Mouse (Mus musculus) liver, postnatal 0 days (tissue): ENCODE data around the gene Rhbg. TPM values are rescaled to one million over a fixed set of nuclear protein-coding genes. Genes with fewer than 3 reads are reported as not detected.

ENCODE experiments used
- ATAC-seq: fragments of 200-750 bp; cut with Nextera tagmentation; 2 replicates; pipeline ENCODE4 v1.8.0; 2017; ENCODE audit warnings: mild to moderate bottlenecking, moderate library complexity
- DNase-seq: peaks from one replicate; pipeline ENCODE4 v3.0.0-alpha.2; 2016
- H3K27ac ChIP-seq: fragments of 300-500 bp; sonication (generic); 2 replicates; pipeline ENCODE4 v1.5.1; 2014; ENCODE audit warnings: antibody characterized with exemption, moderate library complexity, mild to moderate bottlenecking, low read depth
- H3K27me3 ChIP-seq: fragments of 300-500 bp; sonication (generic); 2 replicates; pipeline ENCODE4 v1.6.1; 2014; ENCODE audit warnings: low read length, control low read depth, mixed read lengths; ENCODE audit not compliant: insufficient read depth
- H3K36me3 ChIP-seq: fragments of 300-500 bp; sonication (generic); replicated peaks from 2 replicates; pipeline ENCODE4 v1.6.1; 2014; ENCODE audit warnings: mild to moderate bottlenecking, control low read depth, low read length, moderate library complexity, mixed read lengths; ENCODE audit not compliant: insufficient read depth
- H3K4me1 ChIP-seq: fragments of 300-500 bp; sonication (generic); 2 replicates; pipeline ENCODE4 v1.6.1; 2014; ENCODE audit warnings: antibody characterized with exemption, mild to moderate bottlenecking, control low read depth; ENCODE audit not compliant: insufficient read depth
- H3K4me2 ChIP-seq: fragments of 300-500 bp; sonication (generic); 2 replicates; pipeline ENCODE4 v1.6.1; 2014; ENCODE audit warnings: low read depth, mild to moderate bottlenecking, low read length, moderate library complexity, mixed read lengths
- H3K4me3 ChIP-seq: fragments of 300-500 bp; sonication (generic); 2 replicates; pipeline ENCODE4 v1.5.1; 2014; ENCODE audit warnings: low read depth, low read length
- H3K9ac ChIP-seq: fragments of 300-500 bp; sonication (generic); replicated peaks from 2 replicates; pipeline ENCODE4 v1.6.1; 2014; ENCODE audit warnings: mild to moderate bottlenecking, moderate library complexity
- H3K9me3 ChIP-seq: fragments of 300-500 bp; sonication (generic); 2 replicates; pipeline ENCODE4 v1.6.1; 2016; ENCODE audit warnings: mild to moderate bottlenecking, control low read depth, low read length, mixed read lengths
- CTCF ChIP-seq: sonication (generic); IDR thresholded peaks from 2 replicates; pipeline ENCODE4 v1.5.1; 2016; ENCODE audit warnings: antibody characterized with exemption, low read depth
- EP300 ChIP-seq: IDR thresholded peaks from 2 replicates; pipeline ENCODE4 v1.6.1; 2016; ENCODE audit warnings: antibody characterized with exemption, low read depth, mild to moderate bottlenecking
- WGBS: fragments of 180-500 bp; shearing (Covaris S2); extraction: QIAGEN DNeasy Blood & Tissue Kit; methylation state at CpG from one replicate; pipeline ENCODE4 v1.1.7; 2014; ENCODE audit not compliant: insufficient replicate concordance; 5-methylcytosine and 5-hydroxymethylcytosine counted together
- polyA plus RNA-seq: library from polyadenylated mRNA; unstranded; fragments of >200 nt; fragmentation: Nextera tagmentation; extraction: Ambion mirVana; gene quantifications from 2 replicates; pipeline ENCODE4 v1.2.1, GENCODE M21; 2015

Gene Rhbg
- polyA plus RNA-seq, 1 experiment from 2014 or later, result 7.0 TPM

DNA sequence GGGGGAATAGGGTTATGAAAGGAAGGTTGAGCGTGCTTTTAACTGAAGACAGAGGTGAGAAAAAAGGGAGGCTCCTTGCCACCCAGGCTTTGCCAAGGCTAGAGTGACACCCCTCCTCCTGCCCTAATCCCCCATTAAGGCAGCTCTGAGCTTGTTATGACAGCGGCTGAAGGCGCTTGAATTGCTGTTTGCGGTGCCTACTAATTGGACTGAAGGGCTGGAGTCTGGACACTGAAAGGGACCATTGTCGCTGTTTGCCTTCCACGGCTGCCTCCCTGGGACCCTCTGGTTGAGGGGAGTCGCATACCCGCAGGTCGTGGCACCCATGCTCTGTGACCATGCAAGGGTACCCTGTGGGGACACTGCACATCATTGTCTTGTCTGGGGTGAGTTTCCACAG, 34.6 kb downstream of the Rhbg start:
- Histone ChIP-seq H3K4me2 (no peak overlapping the region), H3K4me3 (no peak overlapping the region), H3K9me3 (no peaks in the 10 kb centered on the region), H3K27ac (no peak overlapping the region), H3K27me3 (peaks cover 55% of the 10 kb centered on the region), H3K9ac (no peak overlapping the region), H3K4me1 (peaks cover 5% of the 10 kb centered on the region), H3K36me3 (no peaks in the 10 kb centered on the region)
- no peak for ATAC-seq
- TF ChIP-seq CTCF, result no peak
- no peak for TF ChIP-seq EP300
- DNase-seq, result no peak
- 18% methylated on average over 9 of the region's 9 CpGs for WGBS

GRCm38 (mm10) chr3:88217679-88218078, 36.8 kb downstream of the Rhbg start:
- Histone ChIP-seq H3K36me3 (no peaks in the 10 kb centered on the region), H3K27ac (no peak overlapping the region), H3K9me3 (no peaks in the 10 kb centered on the region), H3K9ac (no peak overlapping the region), H3K27me3 (peaks cover 77% of the 10 kb centered on the region), H3K4me3 (no peak overlapping the region), H3K4me2 (no peak overlapping the region), H3K4me1 (peaks cover 8% of the 10 kb centered on the region)
- TF ChIP-seq EP300 (no peak), CTCF (no peak)
- ATAC-seq (no peak), DNase-seq (no peak)
- 63% methylated on average over 1 of the region's 2 CpGs for WGBS

DNA sequence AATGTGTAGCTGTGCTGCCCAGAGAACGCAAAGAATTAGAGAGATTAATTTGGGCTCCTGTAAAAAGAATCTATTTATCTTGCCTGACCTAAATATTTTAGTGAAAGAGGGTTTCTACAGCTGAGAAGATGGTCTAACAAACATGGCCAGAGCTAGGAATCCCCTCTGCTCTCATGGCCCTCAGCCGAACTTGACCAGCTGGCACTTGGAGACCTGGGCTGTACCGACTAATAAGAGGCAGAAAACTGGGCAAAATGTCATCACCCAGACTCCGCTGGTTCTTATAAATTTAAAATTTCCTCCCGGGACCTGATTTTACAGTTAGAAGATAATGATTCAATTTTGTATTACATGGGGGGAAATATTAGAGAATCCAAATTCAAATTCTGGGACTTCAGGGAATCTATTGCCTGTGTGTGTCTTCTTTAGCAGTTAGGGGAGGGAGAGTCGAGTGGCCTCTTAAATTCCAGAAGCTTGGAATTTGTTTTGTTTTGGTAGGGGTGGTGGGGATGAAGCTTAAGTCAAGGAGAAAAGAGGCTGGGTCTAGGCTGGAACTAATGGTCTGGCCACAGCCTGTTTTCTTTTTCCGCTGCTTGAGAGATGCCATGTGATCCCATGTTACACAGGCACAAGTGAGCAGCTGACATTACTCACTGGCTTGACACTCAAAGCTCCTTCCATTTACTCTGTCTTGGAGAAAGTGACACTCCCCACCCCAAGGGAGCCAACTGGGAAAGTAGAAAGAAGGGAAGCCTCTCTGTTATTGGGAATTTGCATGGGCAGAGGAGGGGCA, 37.8 kb downstream of the Rhbg start:
- DNase-seq (no peak), ATAC-seq (no peak)
- no peak overlapping the region for H3K4me2 ChIP-seq
- H3K4me1 ChIP-seq, result peaks cover 8% of the 10 kb centered on the region
- TF ChIP-seq EP300 (no peak), CTCF (no peak)
- peaks cover 83% of the 10 kb centered on the region for H3K27me3 ChIP-seq
- H3K27ac ChIP-seq, result no peak overlapping the region
- H3K4me3 ChIP-seq, result no peak overlapping the region
- WGBS, result 19% methylated on average over 7 of the region's 7 CpGs
- H3K9ac ChIP-seq, result no peak overlapping the region
- no peaks in the 10 kb centered on the region for H3K9me3 ChIP-seq
- H3K36me3 ChIP-seq, result no peaks in the 10 kb centered on the region

DNA sequence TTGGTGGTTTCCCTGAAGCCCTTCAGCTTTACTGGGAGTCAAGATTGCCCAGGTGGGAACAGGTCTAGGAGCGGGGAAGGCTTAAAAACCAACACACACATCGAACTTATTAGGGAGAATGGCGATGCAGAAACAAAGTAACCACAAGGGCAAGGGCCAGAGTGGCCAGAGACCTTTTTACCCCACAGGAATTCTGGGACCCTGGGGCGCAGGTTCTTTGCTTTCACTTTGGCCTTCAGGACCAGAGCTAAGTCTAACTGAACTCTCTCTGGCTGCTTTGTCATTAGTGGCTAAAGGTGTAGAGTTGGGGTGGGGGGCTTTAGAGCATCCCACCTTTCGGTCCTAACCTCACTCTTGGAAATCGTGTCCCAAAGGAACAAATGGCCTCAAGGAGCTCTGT, 38.4 kb downstream of the Rhbg start:
- peak overlapping the region; percentile 40 for H3K4me3 ChIP-seq
- H3K9me3 ChIP-seq, result no peaks in the 10 kb centered on the region
- H3K27ac ChIP-seq, result no peak overlapping the region
- no peak for TF ChIP-seq EP300
- TF ChIP-seq CTCF, result no peak
- H3K9ac ChIP-seq, result no peak overlapping the region
- peaks cover 8% of the 10 kb centered on the region for H3K4me1 ChIP-seq
- peak overlapping the region; percentile 67 for H3K4me2 ChIP-seq
- H3K36me3 ChIP-seq, result no peaks in the 10 kb centered on the region
- ATAC-seq (no peak), DNase-seq (no peak)
- peaks cover 83% of the 10 kb centered on the region for H3K27me3 ChIP-seq
- 2% methylated on average over 6 of the region's 6 CpGs for WGBS

- Histone ChIP-seq H3K9ac (no peak overlapping the region), H3K36me3 (no peaks in the 10 kb centered on the region), H3K4me2 (peak overlapping the region; percentile 67), H3K9me3 (no peaks in the 10 kb centered on the region), H3K27ac (no peak overlapping the region), H3K4me1 (peaks cover 8% of the 10 kb centered on the region), H3K4me3 (peak overlapping the region; percentile 40), H3K27me3 (peaks cover 86% of the 10 kb centered on the region)
- TF ChIP-seq EP300 (no peak), CTCF (no peak)
- WGBS, result under 1% methylated on average over 22 of the region's 23 CpGs
- DNase-seq (no peak), ATAC-seq (no peak)
Observed at GRCm38 (mm10) chr3:88215553-88216004, 38.9 kb downstream of the Rhbg start.

GRCm38 (mm10) chr3:88214971-88215552, 39.4 kb downstream of the Rhbg start:
- 0 out of 2 replicates have a peak, but pooled peaks have one; percentile 17 for ATAC-seq
- no peak overlapping the region for H3K27ac ChIP-seq
- DNase-seq, result no peak
- H3K9me3 ChIP-seq, result no peaks in the 10 kb centered on the region
- peaks cover 84% of the 10 kb centered on the region for H3K27me3 ChIP-seq
- peak overlapping the region; percentile 67 for H3K4me2 ChIP-seq
- TF ChIP-seq CTCF (no peak), EP300 (no peak)
- H3K9ac ChIP-seq, result no peak overlapping the region
- peak overlapping the region; percentile 40 for H3K4me3 ChIP-seq
- peaks cover 8% of the 10 kb centered on the region for H3K4me1 ChIP-seq
- WGBS, result 1% methylated on average over 48 of the region's 48 CpGs
- no peaks in the 10 kb centered on the region for H3K36me3 ChIP-seq
